Mouse (Mus musculus): ENCODE measurements at regions not wholly inside any gene's neighbourhood (a gene's known extent, or its start where the extent isn't known, plus 50 kb on each side); places are given as distances from the start of the nearest gene placed in this dataset.

- TF ChIP-seq POLR2AphosphoS2 (IDR thresholded peaks at IDR 0.05; ENCODE audit: insufficient read length, low read depth) (no peak), SRF (IDR thresholded peaks at IDR 0.05; ENCODE audit: control insufficient read depth, insufficient read length, low read depth) (no peak), POLR2A (IDR thresholded peaks at IDR 0.05; ENCODE audit: insufficient read length, low read depth) (no peak)
Observed at GRCm38 (mm10) chr4:48924576-48925459, 134.3 kb upstream of the Plppr1 start.

All from myocyte (in vitro differentiated cells).